Mouse (Mus musculus): ENCODE data around the gene Cdc14b.
"Not testable (repeated sequence)": the region's sequence is repeated elsewhere in the genome, so short reads cannot be mapped to it uniquely, and the experiment has no call there.

Gene Cdc14b

DNA sequence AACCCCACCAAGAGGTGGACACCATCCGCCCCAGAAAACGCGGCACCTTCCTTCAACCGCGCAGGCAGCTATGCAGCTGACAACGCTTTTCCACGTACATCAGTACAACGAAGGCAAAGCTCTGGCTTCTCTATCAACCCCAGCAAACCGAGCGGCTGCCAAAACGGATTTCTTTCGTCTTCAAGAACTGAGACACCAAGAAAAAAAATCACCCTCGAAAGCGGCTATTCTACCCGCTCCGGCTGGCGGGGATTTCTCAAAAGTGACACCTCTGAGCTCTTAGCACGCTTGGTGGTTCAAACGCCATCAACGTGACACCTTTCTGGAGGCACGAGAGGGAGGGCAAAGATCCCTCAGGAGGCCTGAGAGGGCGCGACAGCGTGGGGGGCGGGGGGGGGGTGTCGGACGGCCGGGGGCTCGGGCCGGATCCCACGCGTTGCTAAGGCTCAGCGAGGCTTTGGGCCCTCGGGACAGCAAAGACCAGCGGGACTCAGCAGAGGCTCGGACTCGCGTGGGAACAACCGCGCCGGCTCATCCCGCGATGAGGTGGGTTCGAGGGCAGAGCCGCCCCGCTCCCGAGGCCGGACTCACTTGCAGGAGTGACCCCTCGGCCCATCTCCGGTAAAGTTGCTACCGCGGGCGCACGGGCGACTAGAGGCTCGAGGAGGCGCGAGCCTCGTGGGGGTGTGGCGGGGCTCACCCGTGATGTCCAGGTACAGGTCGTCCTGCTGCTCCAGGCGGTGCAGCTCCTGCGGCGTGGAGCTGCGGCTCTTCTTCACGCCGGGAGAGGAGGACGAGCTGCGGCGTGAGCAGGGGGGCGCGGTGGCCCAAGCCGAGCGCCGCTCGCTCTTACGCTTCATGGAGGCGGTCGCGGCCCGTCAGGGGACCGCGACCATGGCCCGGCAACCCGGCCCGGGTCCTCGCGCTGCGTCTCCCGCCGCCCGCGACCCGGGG lies 922 bp downstream of the Cdc14b start:
- peak; percentile 28 to 50 for DNase-seq

DNA sequence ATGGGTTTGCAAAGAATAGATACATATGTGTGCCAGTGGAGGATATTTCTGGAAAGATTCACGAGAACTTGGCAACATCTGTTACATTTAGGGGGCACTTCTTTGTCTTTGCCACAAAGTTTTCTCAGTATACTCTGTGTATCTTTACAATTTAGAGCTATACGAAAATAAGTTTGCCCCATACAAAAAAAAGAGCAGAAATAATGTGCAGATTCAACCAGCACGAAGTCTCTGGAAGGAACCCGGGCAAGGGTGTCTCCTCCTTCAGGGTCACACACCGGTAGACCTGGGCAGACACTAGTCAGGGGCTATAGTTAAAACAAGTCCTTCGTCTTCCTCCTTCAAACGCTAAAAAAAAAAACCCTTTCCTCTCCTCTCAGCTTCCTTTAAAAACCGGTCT lies 1.7 kb downstream of the Cdc14b start:
- no peak for DNase-seq

DNA sequence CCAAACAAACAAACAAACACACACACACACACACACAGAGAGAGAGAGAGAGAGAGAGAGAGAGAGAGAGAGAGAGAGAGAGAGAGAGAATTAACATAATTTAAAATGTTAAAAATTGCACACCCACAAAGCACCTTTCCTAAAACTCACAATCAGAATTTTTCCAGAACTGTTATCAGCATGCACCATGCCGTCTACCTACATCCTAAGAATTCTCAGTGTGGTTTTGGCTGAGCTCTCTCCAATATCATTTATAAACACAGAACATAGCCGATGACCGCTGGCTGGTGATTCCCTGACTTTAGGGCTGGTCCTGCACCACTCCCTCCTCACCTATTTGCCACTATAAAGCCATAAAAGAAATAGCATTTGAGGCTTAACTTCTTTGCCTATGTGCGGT lies 6.7 kb downstream of the Cdc14b start:
- DNase-seq: no peak

DNA sequence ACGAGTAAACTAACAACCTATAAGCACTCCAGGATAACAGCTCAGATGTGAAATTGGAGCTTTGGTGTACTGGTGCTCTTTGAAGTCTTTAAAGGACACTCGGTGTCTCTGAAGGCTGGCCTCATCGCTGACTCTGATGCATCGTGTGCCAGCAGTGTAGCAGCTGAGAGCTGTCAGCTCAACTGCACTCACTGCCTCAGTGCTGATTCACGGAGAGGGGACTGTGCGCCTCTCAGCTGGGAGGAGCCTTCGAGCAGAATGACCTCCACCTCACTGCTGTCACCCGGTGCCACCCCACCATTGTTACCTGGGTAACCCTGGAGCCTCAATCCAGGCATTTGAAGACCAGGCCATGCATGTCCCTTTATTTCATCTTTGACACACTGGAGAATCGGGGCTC lies 7.9 kb downstream of the Cdc14b start:
- DNase-seq: no peak

DNA sequence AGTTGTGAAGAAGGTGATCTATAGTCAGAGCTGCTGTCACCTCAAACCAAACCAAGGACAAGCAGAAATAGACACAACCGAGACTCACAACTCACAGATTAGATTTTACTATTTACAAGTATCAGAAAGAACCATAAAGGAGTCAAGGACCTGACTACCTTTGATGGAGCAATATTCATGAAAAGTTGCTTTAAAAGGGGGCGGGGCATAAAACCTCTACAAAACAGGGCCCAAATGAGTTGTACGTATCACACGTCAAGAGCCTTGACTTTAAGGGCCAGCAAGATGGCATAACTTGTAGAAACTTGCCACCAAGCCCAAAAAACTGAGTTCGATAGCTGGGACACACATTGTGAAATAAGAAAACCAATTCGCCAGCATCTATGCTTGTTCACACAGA lies 10.5 kb downstream of the Cdc14b start:
- DNase-seq: no peak

DNA sequence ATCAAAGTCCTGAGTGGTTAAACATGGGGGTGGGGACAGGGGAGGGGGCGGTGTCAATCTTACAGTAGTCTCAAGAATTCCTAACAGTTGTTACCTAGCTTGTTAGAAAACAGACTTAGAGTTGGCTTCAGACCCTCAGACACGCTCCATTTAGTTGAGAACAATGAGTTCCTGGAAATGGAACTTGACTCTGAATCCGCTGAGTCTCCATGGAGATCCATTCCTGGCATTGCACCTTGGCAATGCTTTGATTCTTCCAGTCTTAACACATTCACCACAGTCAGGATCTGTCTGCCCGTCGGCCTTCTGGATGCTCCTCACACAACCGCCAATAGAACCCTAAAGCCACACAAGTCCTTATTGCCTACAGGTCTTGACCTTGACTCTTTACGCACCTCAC lies 15.2 kb downstream of the Cdc14b start:
- no peak for DNase-seq

DNA sequence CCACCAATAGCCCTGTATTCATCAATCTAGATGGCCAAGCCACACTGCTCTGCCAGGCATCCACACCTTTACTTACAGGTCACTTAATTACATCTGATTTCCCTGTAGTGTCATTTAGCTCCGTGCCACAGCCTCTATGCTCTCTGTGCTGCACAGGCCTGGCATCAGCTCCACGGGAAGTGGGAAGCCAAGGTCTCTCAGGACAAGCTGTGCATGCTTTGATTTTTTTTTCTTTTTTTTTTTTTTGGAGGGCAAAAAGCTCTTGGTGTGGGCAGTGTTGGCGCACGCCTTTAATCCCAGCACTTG lies 16.6 kb downstream of the Cdc14b start:
- no peak for DNase-seq

DNA sequence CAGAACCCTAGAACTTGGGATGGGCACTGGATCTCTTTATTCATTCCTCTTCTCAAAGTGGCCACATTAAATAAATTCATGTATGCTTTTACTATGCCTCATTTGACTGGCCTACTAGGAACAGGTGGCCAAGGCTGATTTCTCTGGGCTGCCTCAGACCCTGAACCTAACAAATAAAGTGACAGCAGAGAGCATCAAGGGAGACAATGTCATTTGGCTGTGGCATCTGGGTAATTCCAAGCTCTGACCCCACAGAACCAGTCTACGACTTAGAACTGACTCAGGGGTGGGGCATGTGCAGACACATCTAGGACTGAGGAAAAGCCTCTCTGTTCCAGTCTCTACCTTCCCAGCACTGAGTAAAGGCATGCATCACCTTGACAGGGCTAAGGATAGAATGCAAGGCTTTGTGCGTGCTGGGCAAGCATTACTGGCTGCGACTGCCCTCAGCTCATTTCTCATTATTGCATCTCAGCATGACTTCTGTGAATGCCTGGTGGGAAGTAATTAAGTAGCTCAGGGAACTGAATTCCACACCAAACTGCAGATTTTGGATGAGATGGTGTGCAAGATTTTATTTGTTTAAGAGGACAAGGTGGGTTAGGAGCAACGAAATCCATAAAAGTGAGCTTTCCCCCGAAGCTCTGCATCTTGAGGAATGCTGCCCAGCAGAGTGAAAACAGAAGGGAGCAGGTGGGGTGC lies 17.1 kb downstream of the Cdc14b start:
- DNase-seq: no peak

DNA sequence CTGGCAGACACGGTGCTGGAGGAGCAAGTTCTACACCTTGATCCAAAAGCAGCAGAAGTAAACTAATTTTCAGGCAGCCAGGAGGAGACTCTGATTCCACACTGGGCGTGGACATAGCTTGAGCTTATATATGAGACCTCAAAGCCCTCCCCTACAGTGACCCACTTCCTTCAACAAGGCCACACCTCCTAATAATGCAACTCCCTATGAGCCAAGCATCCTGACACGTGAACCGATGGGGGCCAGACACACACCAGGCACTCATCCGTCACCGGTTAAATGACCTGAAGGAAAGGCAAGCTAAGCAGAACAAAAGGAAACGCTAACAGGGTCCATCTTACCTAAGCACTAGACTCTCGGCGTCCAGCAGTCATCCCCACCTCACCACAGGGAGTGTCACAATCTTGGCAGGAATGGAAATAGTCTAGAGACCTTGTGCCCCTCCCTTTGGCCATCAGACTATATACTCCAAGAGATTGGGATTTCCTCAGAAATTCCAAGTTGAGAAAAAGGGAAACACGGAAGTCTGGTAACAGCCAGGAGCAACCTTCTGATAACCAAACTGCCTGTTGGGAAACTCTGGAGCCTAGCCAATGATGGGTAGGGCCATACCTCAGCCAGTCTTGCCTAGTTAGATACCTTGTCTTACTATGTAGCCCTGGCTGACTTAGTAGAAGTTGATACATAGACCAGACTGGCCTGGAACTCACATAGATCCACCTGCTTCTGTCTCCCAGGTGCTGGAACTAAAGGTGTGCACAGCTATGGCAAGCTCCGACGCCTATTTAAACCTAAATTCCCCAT lies 17.9 kb downstream of the Cdc14b start:
- DNase-seq: no peak

DNA sequence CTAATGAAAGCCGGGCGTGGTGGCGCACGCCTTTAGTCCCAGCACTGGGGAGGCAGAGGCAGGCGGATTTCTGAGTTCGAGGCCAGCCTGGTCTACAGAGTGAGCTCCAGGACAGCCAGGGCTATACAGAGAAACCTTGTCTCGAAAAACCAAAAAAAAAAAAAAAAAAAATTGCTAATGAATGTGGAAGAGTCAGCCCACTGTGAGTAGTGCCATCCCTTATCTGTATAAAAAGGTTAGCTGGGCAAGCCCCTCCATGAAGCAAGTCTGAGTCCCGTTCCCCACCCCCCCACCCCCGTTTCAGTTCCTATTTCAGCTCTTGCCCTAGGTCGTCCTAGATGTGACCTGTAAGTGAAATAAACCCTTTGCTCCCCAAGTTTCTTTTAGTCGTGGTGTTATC lies 20.9 kb downstream of the Cdc14b start:
- DNase-seq: not testable (repeated sequence)

DNA sequence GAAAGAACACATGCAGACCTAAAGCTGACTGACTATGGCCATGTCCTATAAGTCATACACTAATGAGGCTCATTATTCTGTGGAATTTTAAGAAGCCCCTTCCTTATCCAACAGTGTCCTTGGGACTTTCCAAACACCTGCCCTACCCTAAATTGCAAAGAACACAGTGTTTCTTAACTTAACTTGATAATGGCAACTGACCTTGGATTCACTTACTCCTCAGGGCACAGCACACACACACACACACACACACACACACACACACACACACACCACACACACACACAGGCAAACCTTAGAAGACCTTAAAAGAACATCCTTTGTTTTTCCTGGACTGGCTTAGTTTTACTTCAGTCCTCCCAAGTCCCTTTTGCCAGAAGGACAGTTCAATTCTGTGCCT lies 21.4 kb downstream of the Cdc14b start:
- DNase-seq: no peak

DNA sequence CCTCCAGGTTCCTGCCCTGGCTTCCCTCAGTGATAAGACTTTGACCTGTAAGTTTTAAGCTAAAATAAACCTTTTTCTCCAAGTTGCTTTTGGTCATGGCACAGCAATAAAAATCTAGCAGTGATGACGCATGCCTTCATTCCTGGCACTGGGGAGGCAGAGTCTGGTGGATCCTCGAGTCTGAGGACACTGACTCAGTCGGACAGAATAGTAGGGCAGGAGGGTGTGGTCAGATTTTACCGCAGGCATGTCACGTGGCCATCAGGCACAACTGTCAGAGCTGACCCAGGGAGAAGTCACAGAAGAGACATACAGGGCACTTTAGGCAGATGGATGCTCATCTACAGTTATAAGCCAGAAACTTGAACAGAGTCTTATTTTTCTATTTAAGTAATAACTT lies 22.9 kb downstream of the Cdc14b start:
- DNase-seq: no peak

DNA sequence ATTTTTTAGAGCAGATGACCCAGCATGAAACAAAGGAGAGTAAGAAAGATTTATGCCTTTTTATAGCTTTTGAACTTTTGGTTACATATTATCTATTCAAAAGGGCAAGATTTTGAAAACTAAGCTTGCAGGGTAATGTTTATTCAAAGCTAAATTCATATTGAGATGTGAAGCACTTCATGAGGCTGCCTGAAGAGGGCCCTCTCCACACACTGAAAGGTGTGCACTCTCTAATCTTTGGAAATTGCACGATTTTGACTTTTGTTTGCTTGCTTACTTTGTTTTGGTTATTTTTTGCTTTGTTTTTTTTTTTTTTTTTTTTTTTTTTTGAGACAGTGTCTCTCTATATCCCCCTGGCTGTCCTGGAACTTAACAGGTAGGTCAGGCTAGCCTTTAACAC lies 24.7 kb downstream of the Cdc14b start:
- DNase-seq: peak in 1 of 2 experiments; percentile 72

DNA sequence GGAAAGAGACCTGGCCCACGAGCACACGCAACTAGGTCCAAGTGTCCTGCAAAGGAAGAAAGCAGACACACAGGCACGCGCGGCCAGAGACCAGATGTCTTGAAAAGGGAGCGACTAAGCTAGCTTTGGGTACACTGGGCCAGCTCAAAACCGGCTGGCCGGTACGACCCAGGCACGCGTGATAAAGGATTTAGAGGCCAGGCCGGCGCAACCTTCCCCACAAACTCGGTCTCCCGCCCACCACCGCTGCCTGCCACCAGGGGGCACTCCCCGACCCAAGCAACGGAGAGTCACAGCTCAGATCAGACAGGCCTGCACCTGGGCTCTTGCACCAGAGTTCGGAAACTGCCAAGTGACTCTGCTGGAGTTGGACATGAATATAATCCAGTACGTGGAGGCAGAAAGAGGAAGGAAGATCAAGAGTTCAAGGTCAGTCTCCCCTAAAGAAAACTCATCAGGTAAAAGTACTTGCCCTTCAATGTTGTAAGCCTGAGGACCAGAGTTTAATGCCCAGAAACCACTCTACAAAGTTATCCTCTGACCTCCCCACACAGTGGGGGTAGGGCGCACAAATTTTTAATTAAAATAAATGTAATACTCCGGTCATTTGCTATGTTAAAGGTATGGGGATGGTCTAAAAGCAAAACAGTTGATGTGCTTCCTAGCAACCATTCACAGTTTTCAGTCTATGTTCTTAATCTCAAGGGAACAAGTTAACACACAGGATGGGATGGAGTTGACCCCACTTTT lies 26.1 kb downstream of the Cdc14b start:
- peak; percentile 90 to 94 for DNase-seq

DNA sequence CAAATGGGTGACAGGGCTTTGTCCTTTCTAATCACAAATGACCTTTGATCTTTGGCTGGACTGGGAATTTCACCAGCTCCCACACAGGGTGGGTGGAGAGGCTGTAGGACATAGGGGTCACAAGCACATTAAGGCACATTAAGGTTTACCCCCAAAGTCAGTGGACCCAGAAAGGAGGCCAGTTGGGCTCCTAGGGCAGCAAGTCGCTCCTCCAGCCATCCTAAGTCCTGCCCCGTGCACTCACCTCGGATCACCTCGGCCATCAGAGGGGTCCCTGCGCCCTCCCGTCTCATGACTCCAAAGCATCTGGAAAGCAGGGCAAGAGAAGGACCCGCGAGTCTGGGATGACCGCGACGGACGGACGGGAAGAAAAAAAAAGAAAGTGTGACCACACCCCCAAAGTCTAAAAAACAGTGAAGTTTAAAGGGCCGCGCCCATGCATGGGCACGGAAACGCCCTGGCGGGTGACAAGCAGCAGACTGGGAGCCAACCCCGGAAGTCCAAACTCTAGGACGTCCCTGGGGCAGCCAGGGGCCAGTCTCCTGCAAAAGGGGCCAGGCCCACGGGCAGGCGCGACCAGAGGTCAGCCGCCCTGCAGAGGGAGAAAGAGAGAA lies 26.8 kb downstream of the Cdc14b start:
- DNase-seq: peak; percentile 80 to 91

DNA sequence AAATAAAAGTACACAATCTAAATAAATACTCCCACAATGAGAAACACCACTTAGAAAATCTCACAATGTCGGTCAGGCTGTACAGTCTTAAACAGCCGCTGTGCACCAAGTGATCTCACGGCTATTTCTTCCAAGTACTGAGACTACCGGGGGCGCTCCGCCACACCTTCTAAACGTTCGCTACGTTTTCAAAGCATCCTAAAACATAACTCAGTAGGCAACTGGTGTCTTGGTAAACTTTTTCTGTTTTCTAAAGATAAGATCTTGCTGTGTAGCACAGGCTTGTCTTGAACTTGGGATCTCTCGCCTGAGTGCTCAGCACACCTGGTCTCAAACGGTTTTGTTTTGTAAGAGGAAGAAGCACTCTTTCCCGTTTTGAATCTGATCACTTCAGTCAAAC lies 29.0 kb downstream of the Cdc14b start:
- no peak for DNase-seq

DNA sequence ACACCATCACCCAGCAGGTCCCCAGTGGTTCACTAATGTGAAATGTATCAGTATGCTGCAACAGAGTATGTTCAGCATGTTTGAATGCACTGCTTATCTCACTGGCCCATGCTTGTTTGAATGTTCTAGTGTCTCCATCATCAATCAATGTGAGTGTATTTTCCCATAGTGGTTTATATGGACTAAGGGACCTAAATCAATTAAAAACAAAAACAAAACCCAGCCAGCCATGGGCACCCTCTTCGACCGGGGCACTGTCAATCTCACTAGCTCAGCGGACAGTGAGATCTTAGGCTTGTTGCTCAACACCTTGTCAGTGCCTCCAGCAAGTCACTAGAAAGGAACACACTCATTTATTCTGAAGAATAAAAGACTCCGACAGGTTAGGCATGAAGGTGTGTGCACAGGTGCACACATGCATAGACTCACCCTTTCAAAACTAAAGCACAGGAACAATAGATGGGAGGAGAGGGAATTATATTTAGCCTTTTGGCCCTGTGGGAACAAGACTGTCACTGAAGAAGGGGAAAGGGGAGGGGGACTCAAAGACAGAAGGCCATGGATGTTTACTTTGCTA lies 30.3 kb downstream of the Cdc14b start:
- no peak for DNase-seq

DNA sequence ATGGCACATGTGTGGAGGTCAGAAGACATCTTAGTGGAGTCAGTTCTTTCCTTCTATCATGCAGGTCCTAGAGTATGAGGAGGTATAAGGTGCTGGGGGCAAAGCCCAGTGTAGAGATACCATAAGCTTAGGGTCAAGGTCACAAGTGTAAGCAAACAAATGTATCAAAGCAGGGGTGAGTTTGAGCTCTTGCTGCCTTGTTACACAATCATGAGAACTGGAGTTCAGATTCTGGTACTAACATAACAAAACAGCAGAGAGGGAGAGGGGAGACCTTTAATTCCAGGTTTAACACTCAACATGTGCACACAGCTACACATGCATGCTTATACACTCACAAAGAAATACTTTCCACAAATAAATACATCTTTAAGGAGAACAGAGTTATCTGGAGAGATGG lies 32.4 kb downstream of the Cdc14b start:
- DNase-seq: no peak

DNA sequence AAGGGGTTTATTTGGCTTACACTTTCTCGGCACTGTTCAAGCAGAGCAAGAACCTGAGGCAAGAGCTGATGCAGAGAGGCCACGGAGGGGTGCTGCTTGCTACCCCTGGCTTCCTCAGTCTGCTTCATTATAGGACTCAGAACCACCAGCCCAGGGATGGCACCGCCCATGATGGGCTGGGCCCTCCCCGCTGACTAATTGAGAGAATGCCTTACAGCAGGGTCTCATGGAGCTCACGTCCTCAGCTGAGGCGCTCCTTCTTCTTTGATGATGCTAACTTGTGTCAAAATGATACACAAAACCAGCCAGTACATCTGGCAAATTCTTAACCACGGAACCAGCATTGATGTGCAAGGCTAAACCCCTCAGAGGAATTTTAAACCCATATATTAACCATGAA lies 34.5 kb downstream of the Cdc14b start:
- no peak for DNase-seq

DNA sequence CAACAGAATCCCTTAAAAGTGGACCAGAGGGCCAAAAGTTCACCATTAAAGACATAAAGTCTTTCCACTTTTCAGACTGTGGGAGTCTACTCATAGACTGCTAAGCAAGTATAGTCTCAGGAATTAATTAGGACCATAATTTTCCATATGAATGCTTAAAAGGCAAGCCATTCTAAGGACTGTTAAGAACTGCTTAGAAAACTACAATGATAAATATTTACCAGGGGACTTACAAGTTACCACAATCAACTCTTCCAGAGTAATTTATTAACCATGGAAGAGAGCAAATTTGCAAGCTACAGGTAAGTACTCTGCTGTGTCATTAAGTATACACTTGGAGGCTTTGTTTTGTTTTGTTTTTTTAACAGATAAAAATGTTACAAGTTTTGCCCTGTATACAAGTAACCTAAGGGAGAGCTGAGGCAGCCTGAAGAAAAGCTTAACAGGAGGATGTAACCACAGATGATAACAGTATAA lies 37.4 kb downstream of the Cdc14b start:
- no peak for DNase-seq

DNA sequence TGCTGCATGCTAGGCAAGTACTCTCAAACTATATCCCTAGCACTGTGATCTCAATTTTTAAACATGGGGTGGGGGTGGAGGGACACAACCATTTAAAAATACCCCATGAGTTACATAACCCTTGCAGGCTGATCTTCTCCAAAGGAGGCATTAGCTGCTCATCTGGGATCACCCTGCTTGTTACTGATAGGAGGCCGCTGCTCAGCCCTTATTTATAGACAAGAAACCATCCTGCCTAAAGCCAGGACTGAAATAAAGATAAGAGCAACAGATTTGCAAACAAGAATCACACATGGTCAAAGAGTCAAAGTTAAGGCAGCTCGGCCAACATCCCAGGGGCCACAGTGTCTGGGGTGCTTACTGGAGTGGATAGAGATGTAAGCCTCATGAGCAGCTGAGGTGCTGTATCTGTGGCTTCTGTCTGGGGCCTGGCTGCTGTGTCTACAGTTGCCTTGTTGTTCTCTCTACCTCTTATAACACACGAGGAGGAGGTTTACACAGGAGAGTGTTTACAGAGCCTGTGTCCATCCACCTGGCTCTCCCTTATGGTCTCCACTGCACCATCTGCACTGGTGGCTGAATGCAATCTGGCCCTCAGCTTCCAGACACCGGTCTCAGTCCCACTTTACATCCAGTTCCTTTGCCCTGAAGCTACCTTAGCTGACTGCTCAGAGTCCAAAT lies 38.0 kb downstream of the Cdc14b start:
- DNase-seq: peak in 1 of 2 experiments; percentile 25

All from kidney, postnatal 25 days (tissue).